Comparison of ENCODE assay signal across 7 mouse cellular contexts in the genomic region with DNA sequence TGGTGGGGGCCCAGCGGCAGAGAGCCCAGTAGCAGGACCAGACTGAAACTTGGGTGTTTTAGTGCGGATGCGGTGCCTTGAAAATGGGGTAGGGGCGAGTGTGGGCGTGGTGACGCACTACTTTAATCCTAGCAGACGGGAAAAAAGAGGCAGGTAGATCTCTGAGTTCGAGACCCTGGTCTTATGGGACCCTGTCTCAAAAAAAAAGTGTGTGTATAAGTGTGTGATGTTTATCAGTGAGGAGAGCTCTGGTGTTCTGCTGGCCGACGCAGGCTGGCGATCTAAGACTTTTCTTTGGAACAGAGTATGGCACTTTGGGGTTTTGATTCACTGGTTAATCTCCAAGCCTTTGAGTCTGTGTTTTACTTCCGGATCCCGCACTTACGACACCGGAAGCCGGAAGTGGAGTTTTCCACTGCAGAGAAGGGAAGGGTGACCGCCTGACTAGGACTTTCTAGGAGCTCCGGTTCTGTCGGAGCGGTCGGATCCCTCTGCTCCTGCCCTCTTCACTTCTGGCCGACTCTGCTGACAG. TPM values are rescaled to one million over a fixed set of nuclear protein-coding genes. Genes with fewer than 3 reads are reported as not detected.
DNase-seq lines count a peak whose midpoint lies in the region; ATAC-seq and TF ChIP-seq lines count a peak whose summit lies in the region.

No protein-coding gene starts in this region.

- WGBS in intestine, postnatal 0 days = 20% methylated on average over 22 of the region's 22 CpGs
- WGBS in midbrain, embryonic 10.5 days = 11% methylated on average over 22 of the region's 22 CpGs

- no peak for TF ChIP-seq CTCF in intestine, postnatal 0 days (IDR thresholded peaks at IDR 0.05; ENCODE audit: low read depth)

- H3K4me2 ChIP-seq in intestine, postnatal 0 days (replicated peaks; ENCODE audit: low read depth) = peak overlapping the region; percentile 72

- H3K9ac ChIP-seq in intestine, postnatal 0 days (ENCODE audit: low read depth, low read length) = peak overlapping the region; percentile 57

- peak overlapping the region; percentile 51 for H3K4me3 ChIP-seq in intestine, postnatal 0 days (ENCODE audit: low read depth, low read length)
- H3K4me3 ChIP-seq in midbrain, embryonic 10.5 days = peak overlapping the region; percentile 65

- H3K27ac ChIP-seq in intestine, postnatal 0 days (ENCODE audit: low read depth, low read length) = peak overlapping the region; percentile 93
- H3K27ac ChIP-seq in midbrain, embryonic 10.5 days (replicated peaks) = peak overlapping the region; percentile 83

- no peaks in the 10 kb centered on the region for H3K9me3 ChIP-seq in intestine, postnatal 0 days (ENCODE audit: control insufficient read depth)
- no peaks in the 10 kb centered on the region for H3K9me3 ChIP-seq in midbrain, embryonic 10.5 days (replicated peaks)

- H3K27me3 ChIP-seq in intestine, postnatal 0 days (replicated peaks; ENCODE audit: control insufficient read depth, insufficient read depth, low read length) = no peaks in the 10 kb centered on the region
- H3K27me3 ChIP-seq in midbrain, embryonic 10.5 days (ENCODE audit: low read depth, poor library complexity, severe bottlenecking) = no peaks in the 10 kb centered on the region

- ATAC-seq in granulocyte monocyte progenitor cell, adult 5-6 weeks (replicated peaks; ENCODE audit: poor library complexity, severe bottlenecking) = peak; percentile 22
- ATAC-seq in intestine, postnatal 0 days = peak; percentile 70

- H3K4me1 ChIP-seq in intestine, postnatal 0 days (replicated peaks; ENCODE audit: control insufficient read depth, insufficient read depth, low read length) = no peaks in the 10 kb centered on the region
- peaks cover 8% of the 10 kb centered on the region for H3K4me1 ChIP-seq in midbrain, embryonic 10.5 days

- intact Hi-C loops in left cerebral cortex, postnatal 36 days (cut with DNase I) = no loop called here

- peak; percentile 80 for DNase-seq in adrenal gland, adult 2 months
- peak; percentile 63 for DNase-seq in embryo, embryonic 9.5 days (ENCODE audit: extremely low spot score)
- peak; percentile 69 to 71 for DNase-seq in left cerebral cortex, postnatal 36 days (ENCODE audit: low spot score in 2 of 2)
- peak; percentile 77 for DNase-seq in midbrain, embryonic 10.5 days (ENCODE audit: low spot score)
- DNase-seq in right cerebral cortex, postnatal 4 days = peak; percentile 43

- H3K36me3 ChIP-seq in intestine, postnatal 0 days (ENCODE audit: control insufficient read depth, insufficient read depth) = peaks cover 3% of the 10 kb centered on the region; the same call in 1 of the 2 replicates
- H3K36me3 ChIP-seq in midbrain, embryonic 10.5 days = peaks cover 13% of the 10 kb centered on the region

RNA-seq across cellular contexts. Expression of gene G6pdx, which starts 0.4 kb away (rescaled TPM):
- total RNA-seq in adrenal gland, adult 2 months (2021) = 100 to 1,000 TPM; 169 to 217 TPM
- 55.0 and 66.1 TPM in 2 replicates for polyA plus RNA-seq in adrenal gland, adult 2 months (2012; rRNA removed)
- total RNA-seq in granulocyte monocyte progenitor cell, adult 5-6 weeks (2014; fragmentation: Nextera tagmentation) = 164 and 168 TPM in 2 replicates
- total RNA-seq in granulocyte monocyte progenitor cell, adult 5-6 weeks (2017) = 120 and 126 TPM in 2 replicates
- polyA plus RNA-seq in intestine, postnatal 0 days (2015; fragmentation: Nextera tagmentation; extraction: Ambion mirVana) = 13.6 and 14.5 TPM in 2 replicates
- 10 to 100 TPM; 25.9 to 26.3 TPM for total RNA-seq in left cerebral cortex, postnatal 36 days (2021)
- polyA plus RNA-seq in midbrain, embryonic 10.5 days (2016; fragmentation: Nextera tagmentation; extraction: Ambion mirVana) = 54.6 and 61.5 TPM in 2 replicates

RNA-seq across cellular contexts. Expression of gene Ikbkg, which starts 36.3 kb away (rescaled TPM):
- total RNA-seq in adrenal gland, adult 2 months (2021) = 100 to 1,000 TPM in 1 of 2 experiments, 10 to 100 TPM in 1; 61.8 to 103 TPM
- polyA plus RNA-seq in adrenal gland, adult 2 months (2012; rRNA removed) = 13.7 and 17.3 TPM in 2 replicates
- 13.1 and 23.7 TPM in 2 replicates for total RNA-seq in granulocyte monocyte progenitor cell, adult 5-6 weeks (2014; fragmentation: Nextera tagmentation)
- total RNA-seq in granulocyte monocyte progenitor cell, adult 5-6 weeks (2017) = 23.1 and 57.0 TPM in 2 replicates
- 12.0 and 12.7 TPM in 2 replicates for polyA plus RNA-seq in intestine, postnatal 0 days (2015; fragmentation: Nextera tagmentation; extraction: Ambion mirVana)
- 10 to 100 TPM; 46.9 to 49.9 TPM for total RNA-seq in left cerebral cortex, postnatal 36 days (2021)
- polyA plus RNA-seq in midbrain, embryonic 10.5 days (2016; fragmentation: Nextera tagmentation; extraction: Ambion mirVana) = 20.9 and 23.3 TPM in 2 replicates

RNA-seq across cellular contexts. Expression of gene Fam3a, which starts 36.3 kb away (rescaled TPM):
- 10 to 100 TPM; 25.1 to 36.6 TPM for total RNA-seq in adrenal gland, adult 2 months (2021)
- 48.8 and 51.3 TPM in 2 replicates for polyA plus RNA-seq in adrenal gland, adult 2 months (2012; rRNA removed)
- total RNA-seq in granulocyte monocyte progenitor cell, adult 5-6 weeks (2014; fragmentation: Nextera tagmentation) = 8.8 and 21.1 TPM in 2 replicates
- 12.3 and 14.7 TPM in 2 replicates for total RNA-seq in granulocyte monocyte progenitor cell, adult 5-6 weeks (2017)
- polyA plus RNA-seq in intestine, postnatal 0 days (2015; fragmentation: Nextera tagmentation; extraction: Ambion mirVana) = 20.9 and 22.0 TPM in 2 replicates
- 10 to 100 TPM; 18.0 to 22.5 TPM for total RNA-seq in left cerebral cortex, postnatal 36 days (2021)
- 27.0 and 31.3 TPM in 2 replicates for polyA plus RNA-seq in midbrain, embryonic 10.5 days (2016; fragmentation: Nextera tagmentation; extraction: Ambion mirVana)

RNA-seq across cellular contexts. Expression of gene Gm6880, which starts 51.8 kb away (rescaled TPM):
- total RNA-seq in adrenal gland, adult 2 months (2021) = not detected
- polyA plus RNA-seq in adrenal gland, adult 2 months (2012; rRNA removed) = not detected in 2 replicates
- total RNA-seq in granulocyte monocyte progenitor cell, adult 5-6 weeks (2014; fragmentation: Nextera tagmentation) = not detected in 2 replicates
- not detected in 2 replicates for total RNA-seq in granulocyte monocyte progenitor cell, adult 5-6 weeks (2017)
- polyA plus RNA-seq in intestine, postnatal 0 days (2015; fragmentation: Nextera tagmentation; extraction: Ambion mirVana) = not detected in 2 replicates
- total RNA-seq in left cerebral cortex, postnatal 36 days (2021) = not detected
- polyA plus RNA-seq in midbrain, embryonic 10.5 days (2016; fragmentation: Nextera tagmentation; extraction: Ambion mirVana) = not detected in 2 replicates

RNA-seq across cellular contexts. Expression of gene Slc10a3, which starts 56.2 kb away (rescaled TPM):
- 10 to 100 TPM; 16.9 to 27.8 TPM for total RNA-seq in adrenal gland, adult 2 months (2021)
- polyA plus RNA-seq in adrenal gland, adult 2 months (2012; rRNA removed) = 23.1 and 27.3 TPM in 2 replicates
- total RNA-seq in granulocyte monocyte progenitor cell, adult 5-6 weeks (2014; fragmentation: Nextera tagmentation) = 32.0 and 39.6 TPM in 2 replicates
- 12.8 and 18.3 TPM in 2 replicates for total RNA-seq in granulocyte monocyte progenitor cell, adult 5-6 weeks (2017)
- 16.9 and 18.3 TPM in 2 replicates for polyA plus RNA-seq in intestine, postnatal 0 days (2015; fragmentation: Nextera tagmentation; extraction: Ambion mirVana)
- total RNA-seq in left cerebral cortex, postnatal 36 days (2021) = 1 to 10 TPM; 2.4 to 2.7 TPM
- 10.9 and 11.3 TPM in 2 replicates for polyA plus RNA-seq in midbrain, embryonic 10.5 days (2016; fragmentation: Nextera tagmentation; extraction: Ambion mirVana)

Comparison
In these comparisons a context has a peak if more than half of its experiments do, and no peak if none do; other contexts are left out.
1. Peak in every context shown above with its lines: DNase-seq, ATAC-seq, H3K4me3 ChIP-seq and H3K27ac ChIP-seq.
2. RNA of gene G6pdx, which starts 0.4 kb away (total RNA-seq): 169 to 217 TPM in adrenal gland, adult 2 months and 120 to 168 TPM in granulocyte monocyte progenitor cell, adult 5-6 weeks; 25.9 to 26.3 TPM in left cerebral cortex, postnatal 36 days; every median in the first group is over 4 times any median in the second.